Mouse (Mus musculus): Measurements from ENCODE around the gene Chmp4b. TPM values are rescaled to one million over a fixed set of nuclear protein-coding genes. Genes with fewer than 3 reads are reported as not detected.

Chmp4b gene
- polyA plus RNA-seq, 1 experiment from 2014 or later, result 16.6 TPM

- ATAC-seq (ENCODE audit: insufficient number of reproducible peaks, insufficient read depth, low FRiP score, low read depth), result no peak
- peaks cover 16% of the 10 kb centered on the region; the same call in 1 of the 2 replicates for H3K36me3 ChIP-seq (ENCODE audit: control insufficient read depth, insufficient read depth, low read length)
- no peak overlapping the region for H3K4me3 ChIP-seq (ENCODE audit: control insufficient read depth in 1 of 2, insufficient read depth in 1 of 2, low read depth in 1 of 2, low read length in 2 of 2)
- no peak overlapping the region for H3K4me2 ChIP-seq (ENCODE audit: low read length)
- 57% methylated on average over 4 of the region's 4 CpGs for WGBS
- peak overlapping the region; percentile 50; the same call in 1 of the 2 replicates for H3K9ac ChIP-seq (ENCODE audit: low read length)
- H3K27me3 ChIP-seq (ENCODE audit: control insufficient read depth, insufficient read depth, low read length), result no peaks in the 10 kb centered on the region
- H3K4me1 ChIP-seq (ENCODE audit: control insufficient read depth in 2 of 2, insufficient read depth in 2 of 2, low read length in 2 of 2), result peaks cover 27 to 54% of the 10 kb centered on the region in 2 experiments
- H3K9me3 ChIP-seq (ENCODE audit: control insufficient read depth, low read length), result no peaks in the 10 kb centered on the region
- peak overlapping the region; percentile 36 to 72 for H3K27ac ChIP-seq (replicated peaks in 1 of 2; ENCODE audit: control insufficient read depth in 1 of 2, insufficient read depth in 1 of 2, low read depth in 2 of 2, low read length in 2 of 2)
These were observed 22.5 kb downstream of the Chmp4b start for GRCm38 (mm10) chr2:154674008-154674407.

GRCm38 (mm10) chr2:154676653-154677609 is 25.4 kb downstream of the Chmp4b start:
- Histone ChIP-seq H3K4me1 (ENCODE audit: control insufficient read depth in 2 of 2, insufficient read depth in 2 of 2, low read length in 2 of 2) (peaks cover 29 to 60% of the 10 kb centered on the region in 2 experiments), H3K9me3 (ENCODE audit: control insufficient read depth, low read length) (no peaks in the 10 kb centered on the region), H3K4me3 (ENCODE audit: control insufficient read depth in 1 of 2, insufficient read depth in 1 of 2, low read depth in 1 of 2, low read length in 2 of 2) (peak overlapping the region; percentile 10 to 15; a peak in 2 of 4 replicates), H3K27me3 (ENCODE audit: control insufficient read depth, insufficient read depth, low read length) (no peaks in the 10 kb centered on the region), H3K9ac (ENCODE audit: low read length) (peak overlapping the region; percentile 66), H3K4me2 (ENCODE audit: low read length) (peak overlapping the region; percentile 60), H3K36me3 (ENCODE audit: control insufficient read depth, insufficient read depth, low read length) (peaks cover 11% of the 10 kb centered on the region; the same call in 1 of the 2 replicates), H3K27ac (replicated peaks in 1 of 2; ENCODE audit: control insufficient read depth in 1 of 2, insufficient read depth in 1 of 2, low read depth in 2 of 2, low read length in 2 of 2) (peak overlapping the region; percentile 87 to 93)
- peak; percentile 64; the same call in 1 of the 2 replicates for ATAC-seq (ENCODE audit: insufficient number of reproducible peaks, insufficient read depth, low FRiP score, low read depth)
- 49% methylated on average over 19 of the region's 19 CpGs for WGBS

- under 1% methylated on average over 10 of the region's 10 CpGs for WGBS
- peak overlapping the region; percentile 66 for H3K9ac ChIP-seq (ENCODE audit: low read length)
- 0 out of 2 replicates have a peak, but pooled peaks cover 7% of the 10 kb centered on the region for H3K36me3 ChIP-seq (ENCODE audit: control insufficient read depth, insufficient read depth, low read length)
- H3K27me3 ChIP-seq (ENCODE audit: control insufficient read depth, insufficient read depth, low read length), result no peaks in the 10 kb centered on the region
- H3K9me3 ChIP-seq (ENCODE audit: control insufficient read depth, low read length), result no peaks in the 10 kb centered on the region
- peak overlapping the region; percentile 6 to 15 for H3K4me3 ChIP-seq (ENCODE audit: control insufficient read depth in 1 of 2, insufficient read depth in 1 of 2, low read depth in 1 of 2, low read length in 2 of 2)
- peak overlapping the region; percentile 60 for H3K4me2 ChIP-seq (ENCODE audit: low read length)
- H3K4me1 ChIP-seq (ENCODE audit: control insufficient read depth in 2 of 2, insufficient read depth in 2 of 2, low read length in 2 of 2), result peaks cover 29 to 60% of the 10 kb centered on the region in 2 experiments
- peak overlapping the region; percentile 87 to 93 for H3K27ac ChIP-seq (replicated peaks in 1 of 2; ENCODE audit: control insufficient read depth in 1 of 2, insufficient read depth in 1 of 2, low read depth in 2 of 2, low read length in 2 of 2)
- ATAC-seq (ENCODE audit: insufficient number of reproducible peaks, insufficient read depth, low FRiP score, low read depth), result peak; percentile 68
These were observed 26.2 kb downstream of the Chmp4b start for GRCm38 (mm10) chr2:154677651-154678139.

GRCm38 (mm10) chr2:154678995-154679394 is 27.5 kb downstream of the Chmp4b start:
- 55% methylated on average over 3 of the region's 3 CpGs for WGBS
- H3K9ac ChIP-seq (ENCODE audit: low read length), result no peak overlapping the region
- H3K4me3 ChIP-seq (ENCODE audit: control insufficient read depth in 1 of 2, insufficient read depth in 1 of 2, low read depth in 1 of 2, low read length in 2 of 2), result no peak overlapping the region
- peaks cover 25 to 53% of the 10 kb centered on the region in 2 experiments for H3K4me1 ChIP-seq (ENCODE audit: control insufficient read depth in 2 of 2, insufficient read depth in 2 of 2, low read length in 2 of 2)
- 0 out of 2 replicates have a peak, but pooled peaks cover 4% of the 10 kb centered on the region for H3K36me3 ChIP-seq (ENCODE audit: control insufficient read depth, insufficient read depth, low read length)
- no peak overlapping the region for H3K27ac ChIP-seq (replicated peaks in 1 of 2; ENCODE audit: control insufficient read depth in 1 of 2, insufficient read depth in 1 of 2, low read depth in 2 of 2, low read length in 2 of 2)
- H3K27me3 ChIP-seq (ENCODE audit: control insufficient read depth, insufficient read depth, low read length), result no peaks in the 10 kb centered on the region
- H3K9me3 ChIP-seq (ENCODE audit: control insufficient read depth, low read length), result no peaks in the 10 kb centered on the region
- no peak for ATAC-seq (ENCODE audit: insufficient number of reproducible peaks, insufficient read depth, low FRiP score, low read depth)
- H3K4me2 ChIP-seq (ENCODE audit: low read length), result no peak overlapping the region

GRCm38 (mm10) chr2:154680337-154680736 is 28.8 kb downstream of the Chmp4b start:
- Histone ChIP-seq H3K27ac (replicated peaks in 1 of 2; ENCODE audit: control insufficient read depth in 1 of 2, insufficient read depth in 1 of 2, low read depth in 2 of 2, low read length in 2 of 2) (no peak overlapping the region), H3K36me3 (ENCODE audit: control insufficient read depth, insufficient read depth, low read length) (0 out of 2 replicates have a peak, but pooled peaks cover 11% of the 10 kb centered on the region), H3K4me1 (ENCODE audit: control insufficient read depth in 2 of 2, insufficient read depth in 2 of 2, low read length in 2 of 2) (peaks cover 19 to 40% of the 10 kb centered on the region in 2 experiments), H3K9me3 (ENCODE audit: control insufficient read depth, low read length) (no peaks in the 10 kb centered on the region), H3K27me3 (ENCODE audit: control insufficient read depth, insufficient read depth, low read length) (no peaks in the 10 kb centered on the region), H3K9ac (ENCODE audit: low read length) (no peak overlapping the region), H3K4me2 (ENCODE audit: low read length) (no peak overlapping the region), H3K4me3 (ENCODE audit: control insufficient read depth in 1 of 2, insufficient read depth in 1 of 2, low read depth in 1 of 2, low read length in 2 of 2) (no peak overlapping the region)
- no peak for ATAC-seq (ENCODE audit: insufficient number of reproducible peaks, insufficient read depth, low FRiP score, low read depth)
- 66% methylated on average over 2 of the region's 2 CpGs for WGBS

GRCm38 (mm10) chr2:154680941-154681340 is 29.4 kb downstream of the Chmp4b start:
- H3K27me3 ChIP-seq (ENCODE audit: control insufficient read depth, insufficient read depth, low read length), result no peaks in the 10 kb centered on the region
- ATAC-seq (ENCODE audit: insufficient number of reproducible peaks, insufficient read depth, low FRiP score, low read depth), result no peak
- no peaks in the 10 kb centered on the region for H3K9me3 ChIP-seq (ENCODE audit: control insufficient read depth, low read length)
- no peak overlapping the region for H3K27ac ChIP-seq (replicated peaks in 1 of 2; ENCODE audit: control insufficient read depth in 1 of 2, insufficient read depth in 1 of 2, low read depth in 2 of 2, low read length in 2 of 2)
- H3K9ac ChIP-seq (ENCODE audit: low read length), result no peak overlapping the region
- 90% methylated on average over 6 of the region's 6 CpGs for WGBS
- no peak overlapping the region for H3K4me2 ChIP-seq (ENCODE audit: low read length)
- 0 out of 2 replicates have a peak, but pooled peaks cover 7% of the 10 kb centered on the region for H3K36me3 ChIP-seq (ENCODE audit: control insufficient read depth, insufficient read depth, low read length)
- peaks cover 19 to 37% of the 10 kb centered on the region in 2 experiments for H3K4me1 ChIP-seq (ENCODE audit: control insufficient read depth in 2 of 2, insufficient read depth in 2 of 2, low read length in 2 of 2)
- no peak overlapping the region for H3K4me3 ChIP-seq (ENCODE audit: control insufficient read depth in 1 of 2, insufficient read depth in 1 of 2, low read depth in 1 of 2, low read length in 2 of 2)

- 63% methylated on average over 1 of the region's 1 CpGs for WGBS
- ATAC-seq (ENCODE audit: insufficient number of reproducible peaks, insufficient read depth, low FRiP score, low read depth), result no peak
- peaks cover 8 to 34% of the 10 kb centered on the region in 2 experiments for H3K4me1 ChIP-seq (ENCODE audit: control insufficient read depth in 2 of 2, insufficient read depth in 2 of 2, low read length in 2 of 2)
- H3K27me3 ChIP-seq (ENCODE audit: control insufficient read depth, insufficient read depth, low read length), result no peaks in the 10 kb centered on the region
- no peak overlapping the region for H3K4me3 ChIP-seq (ENCODE audit: control insufficient read depth in 1 of 2, insufficient read depth in 1 of 2, low read depth in 1 of 2, low read length in 2 of 2)
- no peak overlapping the region for H3K27ac ChIP-seq (replicated peaks in 1 of 2; ENCODE audit: control insufficient read depth in 1 of 2, insufficient read depth in 1 of 2, low read depth in 2 of 2, low read length in 2 of 2)
- no peak overlapping the region for H3K4me2 ChIP-seq (ENCODE audit: low read length)
- 0 out of 2 replicates have a peak, but pooled peaks cover 7% of the 10 kb centered on the region for H3K36me3 ChIP-seq (ENCODE audit: control insufficient read depth, insufficient read depth, low read length)
- no peaks in the 10 kb centered on the region for H3K9me3 ChIP-seq (ENCODE audit: control insufficient read depth, low read length)
- no peak overlapping the region for H3K9ac ChIP-seq (ENCODE audit: low read length)
These were observed 31.2 kb downstream of the Chmp4b start for GRCm38 (mm10) chr2:154682712-154683111.
